Mouse (Mus musculus) forebrain, embryonic 15.5 days (tissue): ENCODE data around the gene Cdyl. TPM values are rescaled to one million over a fixed set of nuclear protein-coding genes. Genes with fewer than 3 reads are reported as not detected.

ENCODE experiments used
- ATAC-seq: fragments of 200-750 bp; cut with Nextera tagmentation; replicated peaks from 2 replicates; pipeline ENCODE4 v1.8.0; 2017; ENCODE audit warnings: mild to moderate bottlenecking, moderate TSS enrichment, moderate library complexity
- H3K27ac ChIP-seq: fragments of 300-500 bp; sonication (generic); replicated peaks from 2 replicates; pipeline ENCODE4 v1.5.1; 2015; ENCODE audit warnings: mild to moderate bottlenecking, inconsistent platforms
- H3K27me3 ChIP-seq: fragments of 300-500 bp; sonication (generic); 2 replicates; pipeline ENCODE4 v1.6.1; 2015; ENCODE audit warnings: inconsistent platforms
- H3K36me3 ChIP-seq: fragments of 300-500 bp; sonication (generic); 2 replicates; pipeline ENCODE4 v1.6.1; 2015; ENCODE audit warnings: mild to moderate bottlenecking, inconsistent platforms
- H3K4me1 ChIP-seq: fragments of 300-500 bp; sonication (generic); 2 replicates; pipeline ENCODE4 v1.6.1; 2015; ENCODE audit warnings: inconsistent platforms
- H3K4me2 ChIP-seq: fragments of 300-500 bp; sonication (generic); replicated peaks from 2 replicates; pipeline ENCODE4 v1.6.1; 2015; ENCODE audit warnings: mild to moderate bottlenecking, inconsistent platforms
- H3K4me3 ChIP-seq: fragments of 300-500 bp; sonication (generic); 2 replicates; pipeline ENCODE4 v1.5.1; 2015; ENCODE audit warnings: mild to moderate bottlenecking, inconsistent platforms
- H3K9ac ChIP-seq: fragments of 300-500 bp; sonication (generic); replicated peaks from 2 replicates; pipeline ENCODE4 v1.6.1; 2015; ENCODE audit warnings: mild to moderate bottlenecking, inconsistent platforms
- H3K9me3 ChIP-seq: fragments of 300-500 bp; sonication (generic); 2 replicates; pipeline ENCODE4 v1.6.1; 2016; ENCODE audit warnings: inconsistent platforms
- WGBS: fragments of 180-500 bp; shearing (Covaris S2); methylation state at CpG from one replicate; pipeline ENCODE4 v1.1.7; 2015; ENCODE audit warnings: mixed read lengths; 5-methylcytosine and 5-hydroxymethylcytosine counted together
- polyA plus RNA-seq: library from polyadenylated mRNA; unstranded; fragments of >200 nt; fragmentation: Nextera tagmentation; extraction: Ambion mirVana; gene quantifications from 2 replicates; pipeline ENCODE4 v1.2.1, GENCODE M21; 2015

Gene Cdyl
- polyA plus RNA-seq, 1 experiment from 2014 or later, result 5.2 TPM

GRCm38 (mm10) chr13:35771968-35772382, 112.3 kb downstream of the Cdyl start:
- H3K4me3 ChIP-seq, result no peak overlapping the region
- WGBS, result 67% methylated on average over 9 of the region's 9 CpGs
- no peaks in the 10 kb centered on the region for H3K27me3 ChIP-seq
- 0 out of 2 replicates have a peak, but pooled peaks have one; percentile 45 for ATAC-seq
- no peak overlapping the region for H3K9ac ChIP-seq
- peaks cover 2% of the 10 kb centered on the region; the same call in 1 of the 2 replicates for H3K4me1 ChIP-seq
- no peaks in the 10 kb centered on the region for H3K36me3 ChIP-seq
- no peak overlapping the region for H3K4me2 ChIP-seq
- no peaks in the 10 kb centered on the region for H3K9me3 ChIP-seq
- no peak overlapping the region for H3K27ac ChIP-seq

- H3K4me2 ChIP-seq, result no peak overlapping the region
- H3K9ac ChIP-seq, result no peak overlapping the region
Observed at GRCm38 (mm10) chr13:35773763-35774162, 114.1 kb downstream of the Cdyl start.

GRCm38 (mm10) chr13:35776123-35776522, 116.5 kb downstream of the Cdyl start:
- no peak overlapping the region for H3K4me3 ChIP-seq
- H3K9me3 ChIP-seq, result no peaks in the 10 kb centered on the region
- peaks cover 2% of the 10 kb centered on the region; the same call in 1 of the 2 replicates for H3K4me1 ChIP-seq
- peak; percentile 42 for ATAC-seq
- no peaks in the 10 kb centered on the region for H3K36me3 ChIP-seq
- H3K27ac ChIP-seq, result no peak overlapping the region
- H3K4me2 ChIP-seq, result no peak overlapping the region
- 53% methylated on average over 7 of the region's 7 CpGs for WGBS
- H3K27me3 ChIP-seq, result no peaks in the 10 kb centered on the region
- H3K9ac ChIP-seq, result no peak overlapping the region

More at GRCm38 (mm10) chr13:35773763-35774162, 114.1 kb downstream of the Cdyl start:
- Histone ChIP-seq H3K27ac (no peak overlapping the region), H3K4me1 (peaks cover 2% of the 10 kb centered on the region; the same call in 1 of the 2 replicates), H3K36me3 (no peaks in the 10 kb centered on the region), H3K27me3 (no peaks in the 10 kb centered on the region), H3K4me3 (no peak overlapping the region), H3K9me3 (no peaks in the 10 kb centered on the region)
- ATAC-seq, result no peak
- 57% methylated on average over 7 of the region's 7 CpGs for WGBS

GRCm38 (mm10) chr13:35780714-35781113, 121.1 kb downstream of the Cdyl start:
- Histone ChIP-seq H3K9ac (no peak overlapping the region), H3K27me3 (no peaks in the 10 kb centered on the region), H3K4me1 (peaks cover 2% of the 10 kb centered on the region; the same call in 1 of the 2 replicates), H3K4me3 (no peak overlapping the region), H3K27ac (no peak overlapping the region), H3K4me2 (no peak overlapping the region), H3K9me3 (no peaks in the 10 kb centered on the region), H3K36me3 (no peaks in the 10 kb centered on the region)
- 63% methylated on average over 3 of the region's 3 CpGs for WGBS
- ATAC-seq, result no peak

- Histone ChIP-seq H3K9ac (no peak overlapping the region), H3K27ac (no peak overlapping the region), H3K36me3 (no peaks in the 10 kb centered on the region), H3K4me3 (no peak overlapping the region), H3K9me3 (no peaks in the 10 kb centered on the region), H3K4me1 (no peaks in the 10 kb centered on the region), H3K4me2 (no peak overlapping the region), H3K27me3 (no peaks in the 10 kb centered on the region)
- no peak for ATAC-seq
- 67% methylated on average over 3 of the region's 3 CpGs for WGBS
Observed at GRCm38 (mm10) chr13:35781755-35782154, 122.1 kb downstream of the Cdyl start.

GRCm38 (mm10) chr13:35782949-35783348, 123.3 kb downstream of the Cdyl start:
- H3K27me3 ChIP-seq, result no peaks in the 10 kb centered on the region
- H3K4me3 ChIP-seq, result no peak overlapping the region
- no peak overlapping the region for H3K4me2 ChIP-seq
- H3K9ac ChIP-seq, result no peak overlapping the region
- 92% methylated on average over 2 of the region's 2 CpGs for WGBS
- no peak overlapping the region for H3K27ac ChIP-seq
- no peaks in the 10 kb centered on the region for H3K9me3 ChIP-seq
- peaks cover 4% of the 10 kb centered on the region; the same call in 1 of the 2 replicates for H3K4me1 ChIP-seq
- peak; percentile 44; the same call in 1 of the 2 replicates for ATAC-seq
- no peaks in the 10 kb centered on the region for H3K36me3 ChIP-seq

- H3K4me3 ChIP-seq, result no peak overlapping the region
- no peaks in the 10 kb centered on the region for H3K36me3 ChIP-seq
- peaks cover 4% of the 10 kb centered on the region; the same call in 1 of the 2 replicates for H3K4me1 ChIP-seq
- no peaks in the 10 kb centered on the region for H3K27me3 ChIP-seq
- H3K4me2 ChIP-seq, result no peak overlapping the region
- no peak for ATAC-seq
- WGBS, result 89% methylated on average over 6 of the region's 6 CpGs
- H3K27ac ChIP-seq, result no peak overlapping the region
- no peaks in the 10 kb centered on the region for H3K9me3 ChIP-seq
- H3K9ac ChIP-seq, result no peak overlapping the region
Observed at GRCm38 (mm10) chr13:35783576-35783975, 123.9 kb downstream of the Cdyl start.

GRCm38 (mm10) chr13:35784281-35784680, 124.6 kb downstream of the Cdyl start:
- WGBS, result 87% methylated on average over 4 of the region's 4 CpGs
- Histone ChIP-seq H3K4me3 (no peak overlapping the region), H3K9ac (no peak overlapping the region), H3K27me3 (no peaks in the 10 kb centered on the region), H3K27ac (no peak overlapping the region), H3K4me2 (no peak overlapping the region), H3K9me3 (no peaks in the 10 kb centered on the region), H3K4me1 (peaks cover 4% of the 10 kb centered on the region; the same call in 1 of the 2 replicates), H3K36me3 (no peaks in the 10 kb centered on the region)
- ATAC-seq, result no peak

- Histone ChIP-seq H3K9me3 (no peaks in the 10 kb centered on the region), H3K4me1 (peaks cover 4% of the 10 kb centered on the region; the same call in 1 of the 2 replicates), H3K4me3 (no peak overlapping the region), H3K27me3 (no peaks in the 10 kb centered on the region), H3K4me2 (no peak overlapping the region), H3K36me3 (no peaks in the 10 kb centered on the region), H3K27ac (no peak overlapping the region), H3K9ac (no peak overlapping the region)
- ATAC-seq, result no peak
- 46% methylated on average over 5 of the region's 5 CpGs for WGBS
Observed at GRCm38 (mm10) chr13:35785330-35785939, 125.8 kb downstream of the Cdyl start.

- Histone ChIP-seq H3K27me3 (no peaks in the 10 kb centered on the region), H3K36me3 (no peaks in the 10 kb centered on the region), H3K4me3 (no peak overlapping the region), H3K4me1 (peaks cover 4% of the 10 kb centered on the region; the same call in 1 of the 2 replicates), H3K4me2 (no peak overlapping the region), H3K9ac (no peak overlapping the region), H3K9me3 (no peaks in the 10 kb centered on the region), H3K27ac (no peak overlapping the region)
- 78% methylated on average over 6 of the region's 6 CpGs for WGBS
- peak; percentile 44 for ATAC-seq
Observed at GRCm38 (mm10) chr13:35786726-35787399, 127.2 kb downstream of the Cdyl start.

- Histone ChIP-seq H3K4me1 (peaks cover 4% of the 10 kb centered on the region; the same call in 1 of the 2 replicates), H3K27me3 (no peaks in the 10 kb centered on the region), H3K4me3 (no peak overlapping the region), H3K4me2 (no peak overlapping the region), H3K27ac (no peak overlapping the region), H3K36me3 (no peaks in the 10 kb centered on the region), H3K9me3 (no peaks in the 10 kb centered on the region), H3K9ac (no peak overlapping the region)
- ATAC-seq, result no peak
- WGBS, result 76% methylated on average over 4 of the region's 4 CpGs
Observed at GRCm38 (mm10) chr13:35789577-35789976, 129.9 kb downstream of the Cdyl start.

GRCm38 (mm10) chr13:35790431-35790830, 130.8 kb downstream of the Cdyl start:
- H3K36me3 ChIP-seq, result no peaks in the 10 kb centered on the region
- H3K4me1 ChIP-seq, result peaks cover 4% of the 10 kb centered on the region; the same call in 1 of the 2 replicates
- no peak overlapping the region for H3K4me2 ChIP-seq
- H3K4me3 ChIP-seq, result no peak overlapping the region
- H3K27me3 ChIP-seq, result no peaks in the 10 kb centered on the region
- 67% methylated on average over 4 of the region's 4 CpGs for WGBS
- H3K27ac ChIP-seq, result no peak overlapping the region
- no peak for ATAC-seq
- H3K9ac ChIP-seq, result no peak overlapping the region
- H3K9me3 ChIP-seq, result no peaks in the 10 kb centered on the region
